Mouse (Mus musculus) frontal cortex, postnatal 25 days (tissue): ENCODE results near the gene Cfap74.
"Not testable (repeated sequence)": the region's sequence is repeated elsewhere in the genome, so short reads cannot be mapped to it uniquely, and the experiment has no call there.

Experiments used
- DNase-seq, 2 experiments: peaks; one replicate each; pipeline ENCODE4 v3.0.0; 2022; ENCODE audit warnings: low spot score in 2 of 2

The Cfap74 gene

GRCm38 (mm10) chr4:155408695-155409057 is 314 bp upstream of the Cfap74 start:
- no peak for DNase-seq

DNA sequence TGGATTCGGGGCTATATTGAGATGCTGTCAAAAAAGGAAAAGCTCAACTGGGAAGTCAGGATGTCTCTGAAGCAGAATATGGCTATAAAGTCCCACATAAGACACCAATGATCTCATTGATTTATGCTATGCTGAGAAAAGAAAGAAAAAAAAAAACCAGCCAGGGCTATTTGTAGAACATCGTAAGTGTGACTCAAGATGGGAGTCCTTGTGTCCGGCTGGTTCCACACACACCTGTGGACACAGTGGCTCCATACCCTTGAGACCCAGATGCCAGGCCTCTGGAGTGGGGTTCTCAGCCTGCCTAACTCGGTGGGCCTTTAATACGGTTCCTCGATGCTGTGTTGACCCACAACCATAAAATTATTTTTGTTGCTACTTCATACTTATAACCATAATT is 3.1 kb downstream of the Cfap74 start:
- no peak for DNase-seq

GRCm38 (mm10) chr4:155413641-155414335 is 4.8 kb downstream of the Cfap74 start:
- DNase-seq = no peak

DNA sequence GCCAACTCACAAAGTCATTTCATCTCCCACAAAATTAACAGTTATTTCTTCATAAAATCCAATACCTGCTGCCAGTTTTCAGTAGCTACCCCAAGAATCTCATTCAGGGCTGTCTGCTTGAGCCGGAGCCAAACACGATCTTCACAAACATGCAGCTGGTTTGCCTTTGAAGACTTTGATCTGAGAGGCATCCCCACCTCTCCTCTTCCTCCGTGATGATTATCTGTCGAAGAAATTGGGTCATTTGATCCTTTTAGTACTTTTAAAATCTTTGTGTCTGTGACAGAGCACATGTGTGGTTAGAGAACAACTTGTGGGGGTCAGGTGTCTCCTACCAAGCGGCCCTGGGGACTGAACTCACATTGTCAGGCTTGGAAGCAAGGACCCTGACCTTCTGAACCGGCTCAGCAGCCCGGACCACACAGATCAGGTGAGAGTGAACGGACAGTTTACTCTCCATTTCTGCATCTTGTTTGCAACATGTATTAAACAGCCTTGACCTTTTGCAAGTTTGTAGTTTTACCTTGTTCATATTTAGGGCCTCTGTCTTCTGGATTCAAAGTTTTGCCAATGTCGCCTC is 5.8 kb downstream of the Cfap74 start:
- no peak for DNase-seq

DNA sequence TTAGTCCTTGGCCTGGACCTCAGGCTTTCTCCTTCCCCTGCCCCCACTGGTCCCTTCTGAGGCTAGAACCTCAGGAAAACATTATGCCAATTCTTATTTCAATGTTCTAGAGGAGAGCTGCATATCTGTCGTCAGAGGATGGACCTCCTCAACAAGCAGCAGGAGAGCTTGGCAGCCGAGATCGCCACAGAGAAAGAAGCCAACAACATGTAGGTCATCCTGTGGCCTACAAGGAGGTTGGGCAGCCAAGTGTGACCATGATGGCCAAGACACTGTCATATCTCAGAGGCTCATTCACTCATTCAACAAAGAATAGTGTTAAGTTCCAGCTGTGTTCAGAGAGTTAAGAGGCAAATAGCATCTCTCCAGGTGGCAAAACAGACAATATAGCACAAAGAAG is 11.1 kb downstream of the Cfap74 start:
- DNase-seq = no peak

GRCm38 (mm10) chr4:155421412-155422370 is 12.7 kb downstream of the Cfap74 start:
- DNase-seq = not testable (repeated sequence)

DNA sequence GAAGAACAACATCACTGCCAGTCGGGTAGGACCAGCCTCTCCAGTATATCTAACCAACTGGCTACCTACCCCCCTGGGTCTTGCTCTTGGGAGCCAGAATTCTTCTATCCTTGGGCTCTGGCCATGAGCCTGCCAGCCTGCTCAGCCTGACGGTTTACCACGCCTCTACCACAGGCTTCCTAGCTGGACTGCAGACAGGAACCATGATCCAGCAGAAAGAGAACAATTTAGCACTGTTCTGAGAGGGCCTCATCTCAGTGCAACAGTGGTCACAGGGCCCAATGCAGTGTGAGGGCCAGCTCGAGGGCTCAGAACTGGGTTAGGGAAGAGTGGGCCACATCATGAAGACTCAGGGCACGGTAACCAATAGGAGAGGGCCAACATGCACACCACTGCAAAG is 15.0 kb downstream of the Cfap74 start:
- DNase-seq = no peak

DNA sequence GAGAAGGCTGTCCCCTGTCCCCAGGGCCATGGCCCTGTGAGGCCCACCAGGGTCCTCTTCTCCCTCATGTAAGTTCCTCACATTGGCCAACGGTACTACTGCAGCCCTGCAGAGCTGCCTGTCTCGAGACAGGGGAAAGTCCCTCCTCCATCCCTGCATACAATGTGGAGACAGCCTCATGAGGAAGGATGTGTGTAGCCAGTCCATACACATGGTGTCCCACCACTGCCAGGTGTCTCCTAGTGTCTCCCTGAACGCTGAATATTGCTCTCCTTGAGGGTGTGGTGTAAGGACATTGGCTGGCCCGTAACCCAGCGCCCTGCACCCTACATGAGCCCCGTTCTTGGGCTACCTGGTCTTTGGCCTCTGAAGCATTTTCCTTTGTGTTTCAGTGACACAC is 17.3 kb downstream of the Cfap74 start:
- DNase-seq = no peak

GRCm38 (mm10) chr4:155428442-155428841 is 19.5 kb downstream of the Cfap74 start:
- no peak for DNase-seq

- DNase-seq = no peak
Measured at GRCm38 (mm10) chr4:155429202-155429601, 20.2 kb downstream of the Cfap74 start.

GRCm38 (mm10) chr4:155432358-155432757 is 23.4 kb downstream of the Cfap74 start:
- DNase-seq = no peak

- DNase-seq = no peak
Measured at GRCm38 (mm10) chr4:155433993-155434392, 25.0 kb downstream of the Cfap74 start.

DNA sequence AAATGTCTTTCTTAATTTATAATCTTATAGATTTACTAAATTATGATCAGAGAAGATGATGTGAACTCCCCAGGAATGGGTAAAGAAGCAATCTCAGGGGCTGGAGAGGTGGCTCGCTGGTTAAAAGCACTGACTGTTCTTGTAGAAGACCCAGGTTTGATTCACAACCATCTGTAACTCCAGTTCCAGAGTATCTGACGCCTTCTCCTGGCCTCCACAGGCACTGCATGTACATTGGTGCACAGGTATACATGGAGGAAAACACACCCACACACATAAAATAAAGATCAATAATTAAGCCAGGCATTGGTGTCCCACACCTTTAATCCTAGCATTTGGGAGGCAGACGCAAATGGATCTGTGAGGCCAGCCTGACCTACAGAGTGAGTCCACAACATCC is 33.8 kb downstream of the Cfap74 start:
- DNase-seq = no peak

DNA sequence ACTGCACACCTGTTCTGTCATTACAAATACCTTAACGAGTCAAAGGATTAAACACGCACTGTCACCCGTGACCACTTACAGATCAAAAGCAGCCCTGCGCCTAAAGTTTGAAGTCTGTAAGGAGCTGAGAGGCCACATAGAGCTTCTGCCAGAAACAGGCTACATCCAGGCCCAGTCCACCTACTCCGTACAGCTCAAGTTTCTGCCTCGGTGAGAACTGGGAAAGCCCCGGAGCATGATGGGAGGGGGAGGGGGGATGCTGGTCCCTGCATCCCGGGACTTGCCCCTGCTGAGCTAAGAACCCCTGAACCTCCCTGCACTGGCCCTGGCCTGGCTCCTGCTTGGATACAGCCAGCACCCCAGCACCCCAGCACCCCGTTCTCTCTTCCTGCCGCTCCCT is 42.6 kb downstream of the Cfap74 start:
- DNase-seq = no peak

DNA sequence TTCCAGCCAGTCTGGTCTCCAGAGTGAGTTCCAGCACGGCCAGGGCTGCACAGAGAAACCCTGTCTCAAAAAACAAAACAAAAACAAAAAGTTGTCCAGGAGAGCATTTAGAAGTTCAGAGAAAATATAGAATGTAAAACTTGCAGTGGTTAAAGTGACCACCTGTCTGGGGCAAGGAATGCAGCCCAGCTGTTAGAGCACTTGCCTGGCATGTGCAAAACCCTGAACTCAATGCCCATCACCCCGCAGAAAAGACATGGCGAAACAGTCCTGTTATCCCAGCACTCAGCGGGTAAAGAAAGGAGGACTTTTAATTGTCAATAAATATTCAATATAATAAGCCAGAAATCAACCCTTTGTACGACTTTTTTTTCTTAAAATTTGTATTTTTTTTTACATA is 49.6 kb downstream of the Cfap74 start:
- no peak for DNase-seq

GRCm38 (mm10) chr4:155463050-155463449 is 54.1 kb downstream of the Cfap74 start:
- no peak for DNase-seq

- DNase-seq = no peak
Measured at GRCm38 (mm10) chr4:155463611-155464010, 54.6 kb downstream of the Cfap74 start.

GRCm38 (mm10) chr4:155464061-155464460 is 55.1 kb downstream of the Cfap74 start:
- DNase-seq = no peak

DNA sequence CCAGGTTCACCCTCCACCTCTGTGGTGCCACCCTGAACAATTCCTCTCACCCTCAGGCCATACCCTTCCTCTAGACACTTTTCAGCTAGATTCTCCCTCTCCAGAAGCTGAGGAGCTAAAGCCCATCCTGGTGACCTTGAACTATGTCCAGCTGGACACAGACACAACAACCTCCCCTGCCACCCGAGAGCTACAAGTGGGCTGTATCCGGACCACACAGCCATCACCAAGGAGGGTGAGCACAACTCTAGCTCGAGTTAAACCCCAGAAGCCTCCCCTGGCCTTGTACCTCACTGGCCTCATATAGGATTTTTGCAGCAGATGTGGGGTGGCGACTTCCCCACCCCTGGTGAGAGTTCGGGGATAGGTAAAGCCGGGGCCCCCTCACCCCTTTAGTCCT is 56.6 kb downstream of the Cfap74 start:
- no peak for DNase-seq

DNA sequence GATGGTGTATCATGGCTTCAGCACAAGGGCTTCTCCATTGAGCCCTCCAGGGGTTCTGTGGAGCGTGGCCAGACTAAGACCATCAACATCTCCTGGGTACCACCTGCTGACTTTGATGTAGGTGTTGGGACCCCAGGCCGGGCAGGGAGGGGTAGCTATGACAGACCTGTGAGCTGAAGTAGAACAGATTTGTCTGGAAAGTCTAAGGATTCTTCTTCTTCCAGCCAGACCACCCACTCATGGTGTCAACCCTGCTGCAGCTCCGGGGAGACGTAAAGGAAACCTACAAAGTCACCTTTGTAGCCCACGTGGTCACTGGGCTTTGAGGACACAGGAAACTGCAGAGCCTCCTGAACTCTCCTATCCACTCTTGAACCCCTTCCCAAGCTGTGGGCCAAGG is 57.1 kb downstream of the Cfap74 start:
- DNase-seq = no peak

- DNase-seq = no peak
Measured at GRCm38 (mm10) chr4:155467237-155468010, 58.4 kb downstream of the Cfap74 start.

- DNase-seq = no peak
Measured at GRCm38 (mm10) chr4:155468952-155469351, 60.0 kb downstream of the Cfap74 start, which contains the start of gene Tmem52. Tmem52 (plus strand) TSS chr4:155469114.
